Mouse (Mus musculus): ENCODE measurements around the gene Spock1. TPM values are rescaled to one million over a fixed set of nuclear protein-coding genes. Genes with fewer than 3 reads are reported as not detected.

Spock1 gene
- polyA plus RNA-seq, 1 experiment: not detected

- Histone ChIP-seq H3K4me3 (ENCODE audit: extremely low read depth, insufficient read depth, insufficient read length) (no peak overlapping the region), H3K36me3 (ENCODE audit: control insufficient read depth, insufficient read depth, low read length) (no peaks in the 10 kb centered on the region), H3K27me3 (ENCODE audit: control insufficient read depth, insufficient read depth, low read length) (no peaks in the 10 kb centered on the region), H3K27ac (ENCODE audit: insufficient read depth, low read length) (no peak overlapping the region), H3K4me1 (ENCODE audit: control insufficient read depth, insufficient read depth, insufficient read length) (no peaks in the 10 kb centered on the region)
- TF ChIP-seq CTCF (IDR thresholded peaks at IDR 0.05; ENCODE audit: extremely low read depth, insufficient read depth, insufficient read length, insufficient replicate concordance): no peak
- TF ChIP-seq POLR2A (IDR thresholded peaks at IDR 0.05; ENCODE audit: low read depth, low read length): no peak
- no peak for DNase-seq (ENCODE audit: low read depth in 1 of 2, low spot score in 2 of 2)
- 54% methylated on average over 2 of the region's 2 CpGs for WGBS
These were observed 175.9 kb downstream of the Spock1 start for GRCm38 (mm10) chr13:57732251-57732650.

- H3K4me1 ChIP-seq (ENCODE audit: control insufficient read depth, insufficient read depth, insufficient read length): no peaks in the 10 kb centered on the region
- TF ChIP-seq CTCF (IDR thresholded peaks at IDR 0.05; ENCODE audit: extremely low read depth, insufficient read depth, insufficient read length, insufficient replicate concordance) (no peak), POLR2A (IDR thresholded peaks at IDR 0.05; ENCODE audit: low read depth, low read length) (no peak)
- H3K27me3 ChIP-seq (ENCODE audit: control insufficient read depth, insufficient read depth, low read length): no peaks in the 10 kb centered on the region
- H3K36me3 ChIP-seq (ENCODE audit: control insufficient read depth, insufficient read depth, low read length): no peaks in the 10 kb centered on the region
- 93% methylated on average over 11 of the region's 11 CpGs for WGBS
- no peak for DNase-seq (ENCODE audit: low read depth in 1 of 2, low spot score in 2 of 2)
- H3K4me3 ChIP-seq (ENCODE audit: extremely low read depth, insufficient read depth, insufficient read length): no peak overlapping the region
- H3K27ac ChIP-seq (ENCODE audit: insufficient read depth, low read length): no peak overlapping the region
These were observed 180.4 kb downstream of the Spock1 start for GRCm38 (mm10) chr13:57727716-57728115.

GRCm38 (mm10) chr13:57726654-57727053 is 181.5 kb downstream of the Spock1 start:
- H3K36me3 ChIP-seq (ENCODE audit: control insufficient read depth, insufficient read depth, low read length): no peaks in the 10 kb centered on the region
- TF ChIP-seq POLR2A (IDR thresholded peaks at IDR 0.05; ENCODE audit: low read depth, low read length): no peak
- no peak for TF ChIP-seq CTCF (IDR thresholded peaks at IDR 0.05; ENCODE audit: extremely low read depth, insufficient read depth, insufficient read length, insufficient replicate concordance)
- no peaks in the 10 kb centered on the region for H3K4me1 ChIP-seq (ENCODE audit: control insufficient read depth, insufficient read depth, insufficient read length)
- WGBS: 83% methylated on average over 7 of the region's 7 CpGs
- H3K27ac ChIP-seq (ENCODE audit: insufficient read depth, low read length): no peak overlapping the region
- DNase-seq (ENCODE audit: low read depth in 1 of 2, low spot score in 2 of 2): no peak
- no peak overlapping the region for H3K4me3 ChIP-seq (ENCODE audit: extremely low read depth, insufficient read depth, insufficient read length)
- H3K27me3 ChIP-seq (ENCODE audit: control insufficient read depth, insufficient read depth, low read length): no peaks in the 10 kb centered on the region

- no peak overlapping the region for H3K4me3 ChIP-seq (ENCODE audit: extremely low read depth, insufficient read depth, insufficient read length)
- H3K4me1 ChIP-seq (ENCODE audit: control insufficient read depth, insufficient read depth, insufficient read length): no peaks in the 10 kb centered on the region
- H3K27ac ChIP-seq (ENCODE audit: insufficient read depth, low read length): no peak overlapping the region
- 90% methylated on average over 17 of the region's 17 CpGs for WGBS
- H3K36me3 ChIP-seq (ENCODE audit: control insufficient read depth, insufficient read depth, low read length): no peaks in the 10 kb centered on the region
- TF ChIP-seq POLR2A (IDR thresholded peaks at IDR 0.05; ENCODE audit: low read depth, low read length) (no peak), CTCF (IDR thresholded peaks at IDR 0.05; ENCODE audit: extremely low read depth, insufficient read depth, insufficient read length, insufficient replicate concordance) (no peak)
- H3K27me3 ChIP-seq (ENCODE audit: control insufficient read depth, insufficient read depth, low read length): no peaks in the 10 kb centered on the region
- no peak for DNase-seq (ENCODE audit: low read depth in 1 of 2, low spot score in 2 of 2)
These were observed 185.7 kb downstream of the Spock1 start for GRCm38 (mm10) chr13:57722329-57722936.

DNA sequence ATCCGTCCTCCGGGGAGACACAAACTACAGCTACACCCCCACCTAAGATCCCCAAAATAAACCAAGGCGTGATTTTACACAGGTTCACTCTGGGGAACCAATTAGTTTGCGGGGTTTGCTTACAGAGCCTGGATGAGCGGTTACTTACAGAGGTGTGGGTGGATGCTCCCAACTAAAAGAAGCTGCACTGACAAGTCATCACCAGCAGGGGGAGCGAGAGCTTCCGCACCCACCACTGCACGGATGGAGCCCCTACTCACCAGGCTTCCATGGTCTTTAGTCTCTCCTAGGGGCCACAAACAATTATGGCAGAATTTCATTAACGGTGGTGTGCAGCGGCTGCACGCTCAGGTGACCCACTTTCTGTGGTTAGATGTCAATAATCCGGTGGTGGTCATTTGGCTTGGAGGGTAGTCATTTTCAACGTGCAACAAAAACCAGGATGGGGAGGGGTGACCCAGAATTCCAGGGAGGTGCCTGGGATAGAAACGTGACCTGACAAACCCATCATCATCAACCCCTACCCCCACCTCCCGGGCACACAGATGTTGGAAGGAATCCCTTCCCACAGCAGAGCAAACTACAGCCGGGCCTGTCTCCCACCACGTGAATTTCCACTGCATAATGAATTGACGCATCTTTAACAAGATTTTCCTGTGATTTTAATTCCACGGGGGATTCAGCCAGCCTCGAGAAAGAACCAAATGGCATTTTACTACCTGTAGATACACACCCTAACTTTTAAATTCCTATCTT is 186.4 kb downstream of the Spock1 start:
- 74% methylated on average over 20 of the region's 20 CpGs for WGBS
- no peak overlapping the region for H3K4me3 ChIP-seq (ENCODE audit: extremely low read depth, insufficient read depth, insufficient read length)
- no peak for DNase-seq (ENCODE audit: low read depth in 1 of 2, low spot score in 2 of 2)
- H3K36me3 ChIP-seq (ENCODE audit: control insufficient read depth, insufficient read depth, low read length): no peaks in the 10 kb centered on the region
- TF ChIP-seq CTCF (IDR thresholded peaks at IDR 0.05; ENCODE audit: extremely low read depth, insufficient read depth, insufficient read length, insufficient replicate concordance) (no peak), POLR2A (IDR thresholded peaks at IDR 0.05; ENCODE audit: low read depth, low read length) (no peak)
- H3K27me3 ChIP-seq (ENCODE audit: control insufficient read depth, insufficient read depth, low read length): no peaks in the 10 kb centered on the region
- H3K27ac ChIP-seq (ENCODE audit: insufficient read depth, low read length): no peak overlapping the region
- no peaks in the 10 kb centered on the region for H3K4me1 ChIP-seq (ENCODE audit: control insufficient read depth, insufficient read depth, insufficient read length)

DNA sequence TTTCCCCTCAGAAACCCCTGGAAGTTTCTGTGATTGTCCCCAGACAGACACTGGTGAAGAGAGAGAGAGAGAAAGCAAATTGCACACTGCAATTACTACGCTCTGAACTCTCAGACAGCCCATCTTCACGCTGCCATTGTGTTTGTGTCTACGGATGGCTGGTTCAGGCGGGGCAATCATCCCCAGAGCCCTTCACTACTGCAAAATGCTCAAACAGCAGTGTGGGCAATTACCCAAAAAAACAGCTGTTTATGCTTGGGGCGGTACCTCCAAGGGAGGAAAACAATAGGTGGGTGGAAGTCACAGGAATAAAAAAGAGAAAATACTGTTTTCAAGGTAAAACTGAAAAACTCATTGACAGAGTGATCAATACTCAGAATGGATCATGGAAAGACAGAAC is 190.0 kb downstream of the Spock1 start:
- 73% methylated on average over 5 of the region's 5 CpGs for WGBS
- H3K4me3 ChIP-seq (ENCODE audit: extremely low read depth, insufficient read depth, insufficient read length): no peak overlapping the region
- H3K27ac ChIP-seq (ENCODE audit: insufficient read depth, low read length): no peak overlapping the region
- no peak for DNase-seq (ENCODE audit: low read depth in 1 of 2, low spot score in 2 of 2)
- no peaks in the 10 kb centered on the region for H3K36me3 ChIP-seq (ENCODE audit: control insufficient read depth, insufficient read depth, low read length)
- no peaks in the 10 kb centered on the region for H3K4me1 ChIP-seq (ENCODE audit: control insufficient read depth, insufficient read depth, insufficient read length)
- no peak for TF ChIP-seq POLR2A (IDR thresholded peaks at IDR 0.05; ENCODE audit: low read depth, low read length)
- no peak for TF ChIP-seq CTCF (IDR thresholded peaks at IDR 0.05; ENCODE audit: extremely low read depth, insufficient read depth, insufficient read length, insufficient replicate concordance)
- H3K27me3 ChIP-seq (ENCODE audit: control insufficient read depth, insufficient read depth, low read length): no peaks in the 10 kb centered on the region

- TF ChIP-seq CTCF (IDR thresholded peaks at IDR 0.05; ENCODE audit: extremely low read depth, insufficient read depth, insufficient read length, insufficient replicate concordance) (no peak), POLR2A (IDR thresholded peaks at IDR 0.05; ENCODE audit: low read depth, low read length) (no peak)
- no peaks in the 10 kb centered on the region for H3K27me3 ChIP-seq (ENCODE audit: control insufficient read depth, insufficient read depth, low read length)
- no peak overlapping the region for H3K27ac ChIP-seq (ENCODE audit: insufficient read depth, low read length)
- no peak for DNase-seq (ENCODE audit: low read depth in 1 of 2, low spot score in 2 of 2)
- H3K4me3 ChIP-seq (ENCODE audit: extremely low read depth, insufficient read depth, insufficient read length): no peak overlapping the region
- H3K36me3 ChIP-seq (ENCODE audit: control insufficient read depth, insufficient read depth, low read length): no peaks in the 10 kb centered on the region
- no peaks in the 10 kb centered on the region for H3K4me1 ChIP-seq (ENCODE audit: control insufficient read depth, insufficient read depth, insufficient read length)
- 82% methylated on average over 4 of the region's 4 CpGs for WGBS
These were observed 195.2 kb downstream of the Spock1 start for GRCm38 (mm10) chr13:57712910-57713309.

Measured in spleen, adult 2 months (tissue).